Mouse (Mus musculus): ENCODE measurements around the gene Egfem1.

DNA sequence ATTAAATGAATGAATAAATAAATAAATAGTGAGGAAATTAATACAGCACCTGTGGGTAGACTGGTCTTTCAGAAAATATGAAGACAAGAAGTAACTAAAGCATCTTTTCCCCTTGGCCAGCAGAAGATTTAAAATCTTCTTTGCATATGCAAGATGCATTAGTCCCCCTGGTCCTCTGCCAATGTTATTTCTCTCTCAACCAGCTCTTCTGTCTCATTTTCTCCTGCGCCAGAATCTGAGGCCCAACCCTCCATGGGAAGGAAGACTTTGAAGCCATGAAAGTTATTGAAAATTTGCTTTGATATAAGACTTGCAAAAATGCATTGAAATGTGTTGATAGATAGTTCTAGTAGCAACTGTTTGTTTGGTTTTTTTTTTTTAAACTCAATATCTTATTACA is 625.6 kb downstream of the Egfem1 start:
- TF ChIP-seq POLR2A (IDR thresholded peaks at IDR 0.05; ENCODE audit: borderline replicate concordance, control insufficient read depth, low read depth, low read length) (no peak), CTCF (IDR thresholded peaks at IDR 0.05; ENCODE audit: control insufficient read depth, insufficient read depth, low read length) (no peak)
